Mouse (Mus musculus): ENCODE measurements around the gene Aadacl2. TPM values are rescaled to one million over a fixed set of nuclear protein-coding genes. Genes with fewer than 3 reads are reported as not detected.

Aadacl2 gene
- polyA plus RNA-seq (2012; rRNA removed), result not detected in 2 replicates

DNA sequence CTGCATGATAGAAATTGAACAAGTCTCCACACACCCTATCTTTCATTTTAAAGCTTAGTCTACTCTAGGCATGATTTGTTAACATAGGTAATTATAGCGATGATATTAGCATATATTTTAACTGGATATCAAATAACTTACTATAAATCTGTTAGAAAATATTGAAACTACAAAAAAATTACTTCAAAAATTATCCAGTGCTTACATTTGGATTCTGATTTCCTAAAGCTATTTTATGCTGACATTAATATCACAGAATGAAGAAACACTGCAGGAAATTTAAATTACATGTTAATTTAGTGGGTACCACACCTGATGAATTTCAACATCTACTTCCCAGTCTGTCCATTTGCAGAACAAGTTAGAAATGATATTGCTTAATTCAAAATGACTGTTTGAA lies at the start of gene Aadacl2:
Gene Aadacl2, plus strand, starts transcription at position 301 of the 400 bp plus-strand sequence.

DNA sequence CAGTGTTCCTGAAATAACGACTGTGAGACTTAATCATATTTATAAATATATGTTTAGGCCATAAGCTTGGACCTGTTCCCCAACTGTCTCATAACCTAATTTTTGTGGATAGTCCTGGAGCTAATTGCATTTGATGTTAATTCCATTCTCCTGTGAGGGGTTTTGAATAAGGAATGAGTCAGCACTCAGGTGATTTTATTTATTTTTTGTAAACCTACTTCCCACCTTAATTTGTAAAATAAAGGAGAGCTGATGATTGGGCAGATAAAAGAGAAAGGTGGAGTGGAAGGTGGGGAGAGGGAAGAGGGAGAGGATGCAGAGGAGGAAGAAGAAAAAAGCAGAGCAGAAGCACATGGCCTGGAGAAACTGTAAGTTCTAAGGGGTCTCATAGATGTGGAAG lies 18.9 kb downstream of the Aadacl2 start, which contains the start of gene Aadac:
Gene Aadac, plus strand, starts transcription at position 301 of the 400 bp plus-strand sequence.

Other genes with a start within 250 kb of the Aadacl2 start
- not detected in 2 replicates for gene Gm8298, start 145.7 kb upstream of the Aadacl2 start, polyA plus RNA-seq (2012; rRNA removed)
- not detected in 2 replicates for gene C130079G13Rik, start 81.5 kb upstream of the Aadacl2 start, polyA plus RNA-seq (2012; rRNA removed)
- gene Aadac, start 19.0 kb downstream of the Aadacl2 start, polyA plus RNA-seq (2012; rRNA removed), result 232 and 290 TPM in 2 replicates
- 0.16 and 0.32 TPM in 2 replicates for gene Sucnr1, start 75.1 kb downstream of the Aadacl2 start, polyA plus RNA-seq (2012; rRNA removed)

Data from liver, embryonic 18 days (tissue).